Mouse (Mus musculus) ovary, postnatal 14 days (tissue): ENCODE measurements around the gene Prune1.
"Not testable (repeated sequence)": the region's sequence is repeated elsewhere in the genome, so short reads cannot be mapped to it uniquely, and the experiment has no call there.

Experiments used
- DNase-seq: peaks from one replicate; pipeline ENCODE4 v3.0.0; 2022; ENCODE audit warnings: low spot score

Prune1 gene

DNA sequence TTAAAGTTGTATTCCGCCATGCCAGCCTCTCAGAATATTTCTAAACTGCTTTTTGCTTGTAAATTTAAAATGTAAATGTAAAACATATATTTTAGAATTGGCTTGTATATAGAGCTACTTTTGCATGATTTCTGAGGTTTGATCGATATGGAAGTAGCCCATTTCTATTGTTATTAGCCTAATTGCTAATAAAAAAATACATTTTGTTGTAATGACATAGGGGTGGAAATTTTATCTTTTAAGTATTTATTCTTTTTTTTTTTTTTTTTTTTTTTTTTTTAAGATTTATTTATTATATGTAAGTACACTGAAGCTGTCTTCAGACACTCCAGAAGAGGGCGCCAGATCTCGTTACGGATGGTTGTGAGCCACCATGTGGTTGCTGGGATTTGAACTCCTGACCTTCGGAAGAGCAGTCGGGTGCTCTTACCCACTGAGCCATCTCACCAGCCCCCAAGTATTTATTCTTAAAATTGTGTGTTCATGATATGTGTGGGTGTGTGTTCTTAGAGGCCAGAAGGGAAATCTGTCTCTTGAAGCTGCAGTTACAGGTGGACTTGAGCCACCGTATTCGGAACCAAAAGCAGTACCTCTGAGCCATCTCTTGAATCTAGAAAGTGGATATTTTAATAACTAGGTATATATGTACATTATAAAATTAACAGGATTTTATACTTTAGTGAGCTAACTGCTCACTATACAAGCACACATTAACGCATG, 68.8 kb downstream of the Prune1 start:
- DNase-seq = not testable (repeated sequence)

DNA sequence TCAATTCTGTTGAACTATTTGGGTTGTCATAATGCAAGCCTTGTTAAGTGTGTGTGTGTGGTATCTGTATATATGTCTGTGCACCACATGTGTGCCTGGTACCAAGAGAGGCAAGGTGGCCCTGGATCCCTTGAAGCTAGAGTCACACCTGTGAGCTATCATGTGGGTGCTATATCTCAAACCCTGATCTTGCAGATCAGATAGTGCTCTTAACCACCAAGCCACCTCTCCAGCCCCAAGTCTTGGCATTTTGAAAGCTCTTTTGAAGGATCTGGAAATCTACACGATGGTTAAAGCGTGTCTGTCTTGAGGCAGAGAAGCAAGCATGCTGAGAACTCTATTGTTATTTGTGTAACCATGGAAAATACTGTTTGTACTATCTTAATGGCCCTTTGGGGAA, 71.3 kb downstream of the Prune1 start:
- no peak for DNase-seq

DNA sequence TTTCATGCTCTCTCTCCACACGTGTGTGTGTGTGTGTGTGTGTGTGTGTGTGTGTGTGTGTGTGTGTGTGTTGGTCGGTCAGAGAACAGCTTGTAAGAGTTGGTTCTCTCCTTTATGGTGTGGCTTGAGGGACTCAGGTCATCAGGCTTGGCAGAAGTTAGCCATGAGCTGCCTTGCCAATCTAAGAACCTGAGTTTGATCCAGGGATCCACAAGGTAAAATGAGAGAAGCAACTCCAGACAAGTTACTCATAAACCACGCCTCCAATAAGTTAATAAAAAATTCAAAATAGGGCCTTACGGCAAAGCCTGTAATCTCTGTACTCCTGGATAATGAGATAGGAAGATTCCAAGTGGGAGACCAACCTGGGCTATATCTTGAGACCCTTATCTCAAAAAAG, 73.6 kb downstream of the Prune1 start:
- DNase-seq = no peak

DNA sequence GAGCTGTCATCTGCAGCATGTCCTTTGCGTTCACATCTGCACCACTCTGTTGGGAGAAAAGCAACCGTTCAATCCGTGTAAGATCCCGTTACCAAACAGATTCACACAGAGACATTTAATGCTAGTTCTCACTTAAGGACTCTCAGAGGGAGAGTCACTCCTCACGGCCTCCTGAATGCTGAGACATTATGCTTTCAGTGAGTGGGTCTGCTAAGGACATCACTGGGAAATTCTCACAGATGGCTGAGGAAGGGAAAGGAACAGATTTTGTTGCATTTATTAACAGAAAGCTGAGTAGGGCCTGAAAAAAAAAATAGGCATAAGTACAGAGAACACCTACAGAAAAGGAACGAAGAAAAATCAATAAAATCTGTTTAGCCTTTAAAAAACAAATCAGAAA, 78.0 kb downstream of the Prune1 start:
- DNase-seq = no peak
